Mouse (Mus musculus) cerebellum, adult 11 months (tissue): ENCODE measurements around the gene Dgkb.

Source experiments
- DNase-seq: peaks from one replicate; pipeline ENCODE4 v3.0.0; 2022

Dgkb gene

DNA sequence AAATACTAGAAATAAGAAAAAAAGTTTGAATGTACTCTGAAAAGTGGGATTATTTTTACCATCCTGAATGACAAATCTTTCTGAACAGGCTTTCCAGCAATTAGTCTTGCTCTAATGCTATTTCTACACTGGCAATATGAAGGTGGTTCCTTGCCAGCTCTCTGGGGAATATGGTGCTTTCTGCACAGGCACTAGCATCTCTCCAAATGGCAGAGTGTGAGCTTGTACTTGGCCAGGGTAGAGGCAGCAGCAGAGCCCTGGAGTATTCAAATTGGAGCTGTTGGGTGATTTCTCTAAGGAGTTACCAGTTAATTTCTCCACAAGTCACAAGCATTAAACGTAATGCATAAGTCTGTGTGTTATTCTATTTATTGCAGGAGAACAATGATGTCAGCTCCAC lies 569.5 kb downstream of the Dgkb start:
- peak; percentile 42 for DNase-seq

DNA sequence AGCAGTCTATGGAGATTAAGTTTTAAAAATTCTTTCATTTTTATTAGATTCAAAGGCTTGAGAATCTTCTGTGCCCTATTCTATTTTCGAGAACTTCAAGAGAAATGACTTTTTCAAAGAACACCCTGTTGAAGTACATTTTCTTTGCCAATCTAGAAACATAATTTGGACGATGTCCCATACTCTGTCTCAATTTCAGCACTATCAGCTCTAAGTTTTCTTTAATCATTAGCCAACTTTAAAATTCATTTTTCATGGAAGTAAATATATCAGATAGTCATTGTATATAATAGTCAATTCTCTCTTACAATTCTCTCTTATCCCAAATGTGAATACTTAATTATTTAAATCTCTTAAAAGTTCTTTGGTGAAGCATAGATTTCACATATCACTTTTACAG lies 570.1 kb downstream of the Dgkb start:
- no peak for DNase-seq

DNA sequence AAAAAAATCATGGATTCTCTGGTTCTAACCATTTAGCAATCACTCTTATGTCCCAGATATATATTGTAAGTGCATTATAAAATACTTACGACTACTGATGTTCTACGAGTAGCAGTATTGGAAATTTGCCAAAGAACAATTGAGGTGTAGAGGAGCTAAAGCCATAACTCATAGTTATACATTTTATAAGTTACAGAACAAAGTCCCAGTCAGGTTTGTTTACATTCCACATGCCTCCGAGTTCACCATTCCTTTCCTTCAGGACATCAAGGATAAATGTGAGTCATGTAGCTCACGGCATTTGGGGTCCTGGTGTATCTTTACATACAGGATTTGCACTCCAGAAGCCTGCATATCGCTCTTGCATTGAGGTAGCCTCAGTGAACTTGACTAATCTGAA lies 570.7 kb downstream of the Dgkb start:
- DNase-seq, result no peak

DNA sequence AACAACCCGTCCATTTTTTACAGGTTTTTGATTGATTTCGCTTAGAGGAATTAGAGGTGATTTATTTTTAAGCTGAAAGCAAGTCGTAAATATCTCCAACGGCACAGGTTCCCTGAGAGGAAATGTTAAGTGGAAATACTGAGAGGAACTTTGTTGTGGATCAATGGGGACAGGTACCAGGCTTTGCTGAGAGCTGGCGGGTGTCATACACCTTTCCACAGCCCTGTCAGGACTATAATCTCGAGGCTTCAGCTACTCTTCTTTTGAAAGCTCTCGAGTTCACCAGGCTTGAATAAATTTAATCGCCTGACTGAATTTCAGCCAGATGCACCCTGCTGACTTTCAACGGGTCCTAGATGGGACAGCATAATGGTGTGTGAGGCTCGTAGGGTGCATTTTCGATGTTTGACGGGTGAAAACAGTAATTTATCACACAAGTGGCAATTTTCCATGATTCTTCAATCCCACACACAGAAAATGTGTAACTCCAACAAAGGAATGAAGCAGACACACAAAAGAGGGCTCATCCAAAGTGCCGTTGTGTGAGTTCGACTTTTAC lies 580.3 kb downstream of the Dgkb start:
- no peak for DNase-seq

DNA sequence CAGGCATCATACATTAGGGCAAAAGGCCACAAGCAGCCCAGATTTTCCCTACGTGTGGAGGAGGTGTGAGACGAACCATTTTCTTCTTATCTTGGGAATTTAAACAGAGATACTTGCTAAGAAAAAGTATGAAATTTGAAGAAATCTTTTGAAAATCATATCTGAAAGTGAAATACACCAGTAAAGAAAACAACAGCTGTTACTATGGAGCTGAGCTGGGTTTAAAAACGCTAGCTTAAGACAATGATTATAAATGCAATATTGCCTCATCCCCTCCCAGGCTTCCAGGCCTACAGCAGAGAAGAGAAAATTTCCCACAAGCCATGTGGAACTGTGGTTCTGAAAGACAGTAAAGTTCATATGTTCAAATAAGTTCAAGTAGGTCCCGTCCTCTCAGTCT lies 582.6 kb downstream of the Dgkb start:
- DNase-seq, result no peak

DNA sequence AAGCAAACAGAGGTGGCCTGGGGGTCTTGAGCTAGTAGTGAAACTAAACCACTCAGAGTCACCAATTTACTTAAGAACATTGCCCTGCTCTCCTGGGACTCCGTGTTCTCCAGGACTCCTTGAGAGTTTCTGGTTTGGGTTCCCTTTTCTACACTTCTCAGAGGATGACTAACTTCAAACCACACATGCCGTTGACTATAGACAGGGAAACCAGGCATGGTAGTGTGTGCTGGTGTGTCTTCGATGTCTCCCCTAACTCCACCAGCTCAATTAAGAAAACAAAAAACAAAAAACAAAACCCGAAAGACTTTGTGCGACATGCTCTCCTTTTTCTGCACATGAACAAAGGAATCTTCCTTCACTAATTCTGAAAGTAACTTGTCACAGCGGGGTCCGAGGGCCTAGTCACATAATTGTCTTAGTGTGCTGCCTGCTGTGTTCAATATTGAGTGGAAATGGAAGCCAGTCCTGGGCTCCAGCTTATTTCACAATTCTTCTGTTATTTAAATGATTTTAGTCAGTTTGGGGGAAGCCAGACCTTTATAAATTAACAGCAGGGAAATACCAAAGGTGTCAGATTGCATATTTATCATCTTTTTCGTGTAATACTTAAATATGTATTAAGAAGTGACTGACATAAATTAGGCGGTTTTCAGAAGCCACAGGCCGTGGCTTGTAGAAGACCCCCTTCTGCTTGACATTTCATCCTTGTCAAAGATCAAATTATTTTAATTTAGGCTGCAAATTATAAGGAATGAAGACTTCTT lies 618.0 kb downstream of the Dgkb start:
- DNase-seq, result no peak

DNA sequence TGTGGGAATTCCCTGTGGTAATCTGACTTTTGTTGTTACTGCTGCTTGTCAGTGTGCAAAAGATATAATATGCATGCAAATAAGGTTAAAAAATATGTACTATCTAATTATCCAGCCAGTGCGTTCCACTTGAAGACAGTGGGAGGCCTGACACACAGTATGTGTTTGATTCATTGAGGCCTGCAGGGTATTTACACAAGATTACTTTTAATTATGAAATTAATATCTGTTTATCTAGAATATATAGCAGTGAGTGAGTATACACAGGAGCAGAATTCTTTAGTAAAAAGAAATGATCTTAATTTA lies 618.6 kb downstream of the Dgkb start:
- no peak for DNase-seq

DNA sequence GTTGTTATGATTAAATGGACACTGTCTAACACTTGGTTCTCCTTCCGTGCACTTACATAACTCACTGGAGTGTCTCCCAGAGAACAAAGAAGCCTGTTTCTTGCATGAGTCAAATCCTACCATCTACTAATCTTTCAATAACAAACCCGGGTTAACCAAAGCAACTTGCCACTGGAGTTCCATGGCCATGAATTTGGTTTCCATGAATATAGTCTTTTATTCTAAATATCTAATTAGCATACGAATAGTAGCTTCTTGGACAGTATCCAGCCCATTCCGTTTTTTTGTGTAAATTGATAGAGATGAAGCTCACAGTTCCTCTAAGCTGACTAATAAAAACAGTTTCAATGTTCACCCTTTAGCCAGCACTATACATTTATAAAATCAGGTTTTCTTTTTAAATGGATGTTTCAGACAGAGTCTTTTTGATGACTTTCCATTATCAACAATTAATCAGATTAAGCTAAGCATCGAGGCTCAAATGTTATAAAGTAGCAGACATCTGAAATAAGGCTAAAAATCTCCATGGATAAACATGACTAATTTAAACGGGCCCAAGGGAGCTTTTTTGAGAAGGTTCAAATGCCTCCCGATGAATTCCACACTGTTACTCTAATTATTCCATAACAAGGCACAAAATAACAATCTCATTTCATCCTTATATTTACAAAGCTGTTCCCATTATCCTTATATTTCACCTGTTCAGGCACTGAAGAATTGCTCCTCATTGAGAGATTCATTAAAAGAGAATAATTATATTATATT lies 633.0 kb downstream of the Dgkb start:
- no peak for DNase-seq

DNA sequence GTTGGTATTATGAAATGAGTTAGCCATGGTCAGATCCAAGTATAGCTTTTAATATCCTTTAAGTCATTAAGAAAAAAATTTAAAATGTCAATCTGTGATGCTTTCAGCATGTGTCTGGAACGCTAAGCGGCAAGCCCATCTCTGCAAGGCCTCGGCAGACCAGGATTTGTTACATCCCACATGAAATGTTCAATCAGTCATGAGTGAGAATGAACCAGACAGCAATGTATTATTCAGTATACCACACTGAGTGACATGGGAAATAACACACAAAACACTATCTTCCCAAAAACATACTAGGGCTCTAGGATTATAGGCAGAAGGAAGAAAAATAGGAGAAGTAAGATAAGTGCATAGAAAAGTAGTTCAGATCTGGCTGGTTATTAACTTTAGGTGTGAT lies 634.2 kb downstream of the Dgkb start:
- no peak for DNase-seq

DNA sequence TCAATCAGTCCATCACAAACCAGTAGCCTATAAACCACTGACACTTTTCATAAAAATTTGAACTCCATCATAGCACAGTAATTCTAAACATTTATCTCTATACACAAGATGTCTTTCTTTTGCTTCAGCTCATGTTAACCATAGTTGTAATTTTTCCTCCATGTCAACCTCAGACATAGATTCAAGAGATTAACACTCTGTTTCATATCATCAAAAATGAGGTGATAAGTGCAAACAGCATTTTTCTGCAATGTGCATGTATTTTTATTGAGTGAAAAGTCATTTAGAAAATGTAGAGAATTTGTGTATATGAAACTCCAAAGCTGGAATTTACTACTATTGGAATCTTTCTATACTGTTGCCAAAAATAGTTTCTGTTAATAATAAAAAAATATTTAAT lies 650.7 kb downstream of the Dgkb start:
- no peak for DNase-seq

DNA sequence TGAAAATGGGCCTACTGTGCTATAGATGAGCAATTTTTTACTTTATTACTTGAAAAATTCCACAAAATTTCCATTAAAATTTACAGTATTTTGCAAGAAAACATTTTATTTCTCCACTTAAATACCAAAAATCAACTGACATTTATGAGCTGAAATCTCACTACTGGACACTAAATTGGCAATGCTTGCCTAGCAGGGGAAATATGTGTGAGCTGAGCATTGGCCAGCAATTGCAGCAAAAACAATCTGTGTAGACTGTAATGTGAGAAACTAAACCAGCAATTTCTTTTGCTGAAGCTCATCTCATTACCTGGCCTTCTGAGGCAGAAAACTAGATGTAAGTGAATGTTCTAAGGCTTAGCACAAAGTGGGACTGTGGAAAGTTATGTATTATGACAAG lies 651.1 kb downstream of the Dgkb start:
- no peak for DNase-seq

DNA sequence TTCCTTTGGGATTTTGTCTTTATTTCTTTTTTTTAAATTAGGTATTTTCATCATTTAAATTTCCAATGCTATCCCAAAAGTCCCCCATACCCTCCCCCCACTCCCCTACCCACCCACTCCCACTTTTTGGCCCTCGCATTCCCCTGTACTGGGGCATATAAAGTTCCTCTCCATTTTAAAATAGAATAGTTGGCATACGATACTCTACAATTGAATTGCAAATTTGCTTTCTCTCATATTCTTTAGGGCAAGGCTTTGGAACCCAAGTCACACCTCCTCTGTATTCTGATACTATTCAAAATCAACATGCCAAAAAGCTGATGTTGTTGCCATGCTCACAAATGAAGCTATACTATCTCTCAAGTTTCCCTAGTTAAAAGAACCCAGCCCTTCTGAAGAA lies 679.7 kb downstream of the Dgkb start:
- DNase-seq, result no peak

DNA sequence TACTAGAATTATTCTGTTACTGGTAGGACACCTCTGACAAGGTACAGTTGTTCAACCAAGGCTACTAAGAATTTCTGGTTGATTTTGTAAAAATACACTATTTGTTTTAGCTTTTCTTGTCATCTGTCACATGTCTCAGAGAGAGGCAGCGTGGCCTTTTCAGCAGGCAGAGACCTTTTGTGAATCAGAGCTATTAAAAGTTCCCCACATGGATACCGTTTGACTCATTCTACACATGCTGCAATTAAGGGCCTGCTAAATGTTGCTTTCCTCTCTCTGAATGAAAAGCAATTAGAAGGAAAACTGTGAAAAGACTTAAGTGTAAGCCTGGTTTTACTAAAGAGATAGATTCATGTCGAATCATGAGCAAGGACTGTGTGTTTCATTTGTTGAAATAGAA lies 683.4 kb downstream of the Dgkb start:
- no peak for DNase-seq

DNA sequence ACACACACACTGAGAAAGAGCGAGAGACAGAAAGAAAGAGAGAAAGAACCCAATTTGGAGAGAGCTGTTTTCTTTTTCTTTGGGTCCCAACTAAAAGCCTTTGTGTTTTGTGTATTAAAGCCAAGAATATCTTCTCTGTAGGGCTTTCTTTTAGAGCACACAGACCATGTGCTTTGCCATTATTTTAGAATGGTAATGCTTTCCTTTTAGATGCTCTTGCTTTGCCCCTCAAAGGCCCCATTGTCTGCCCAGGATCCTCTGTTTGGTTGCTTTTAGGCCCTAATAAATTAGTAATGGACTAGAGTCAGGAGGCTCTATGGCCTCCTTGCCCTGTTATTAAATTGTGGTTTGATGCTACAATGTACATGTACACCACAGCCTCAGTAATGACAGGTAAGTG lies 690.7 kb downstream of the Dgkb start:
- DNase-seq, result no peak

DNA sequence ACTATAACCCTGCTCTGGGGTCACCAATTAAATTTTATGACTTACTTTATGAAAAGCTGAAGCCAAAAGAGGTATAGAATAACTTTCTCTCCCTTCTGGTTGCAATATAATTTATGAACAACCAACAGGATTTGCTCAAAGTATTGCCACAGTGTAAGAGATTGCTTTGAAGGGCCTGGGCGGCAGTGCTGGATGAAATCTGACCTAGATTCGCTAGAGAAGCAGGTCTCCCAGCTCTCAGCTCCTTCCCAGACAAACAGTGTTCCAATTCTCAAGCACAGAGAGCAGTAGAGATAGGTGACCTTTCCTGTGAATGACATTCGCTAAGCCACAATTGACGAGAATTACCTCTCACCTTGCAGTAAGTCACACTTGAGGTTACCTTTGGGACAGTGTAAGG lies 727.9 kb downstream of the Dgkb start:
- no peak for DNase-seq

DNA sequence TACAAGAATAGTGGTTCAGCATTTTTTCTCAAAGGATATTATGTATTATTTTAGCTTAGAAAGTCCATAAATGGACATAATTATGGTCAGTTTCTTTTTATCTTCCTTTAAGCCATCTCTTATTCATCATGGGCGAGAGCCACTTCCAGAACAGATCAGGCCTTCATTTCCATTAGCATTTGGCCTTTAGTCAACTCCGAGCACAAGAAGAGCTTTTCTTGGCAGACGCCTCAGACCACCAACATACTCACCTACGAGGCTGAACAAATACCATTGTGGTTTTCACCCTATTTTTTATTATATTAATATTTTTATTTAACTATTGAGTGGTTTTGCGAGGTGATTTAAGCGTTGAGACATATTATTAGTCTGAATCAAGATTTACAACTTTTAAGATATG lies 759.6 kb downstream of the Dgkb start:
- no peak for DNase-seq

DNA sequence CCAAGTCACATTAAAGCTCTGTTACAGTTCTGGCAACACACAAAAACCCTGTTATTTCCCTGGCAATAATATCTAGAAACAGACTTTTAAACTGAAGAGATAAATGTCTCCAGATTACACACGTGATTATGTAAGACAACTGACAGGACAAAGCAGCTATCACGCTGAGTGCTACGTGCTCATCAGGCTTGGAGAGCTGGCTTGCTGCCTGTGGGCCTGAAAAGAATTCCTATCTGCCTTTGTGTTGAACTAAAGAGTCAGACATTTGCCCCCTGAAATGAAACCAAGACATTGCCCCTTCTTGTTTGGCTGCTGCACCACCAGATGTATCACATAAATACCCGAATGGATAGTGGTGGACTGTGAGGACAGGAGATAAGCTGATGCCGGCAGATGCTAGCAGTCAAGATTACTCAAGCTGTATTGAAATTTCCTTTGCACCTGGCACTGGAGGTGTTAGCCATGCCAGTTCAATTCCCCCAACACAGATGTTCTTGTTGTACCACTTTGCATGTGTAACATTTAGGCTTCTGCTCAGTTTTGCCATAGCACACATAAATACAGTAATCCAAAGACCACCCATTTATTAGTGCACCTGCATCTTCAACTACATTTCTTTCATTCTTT lies 761.8 kb downstream of the Dgkb start:
- peak; percentile 22 for DNase-seq

DNA sequence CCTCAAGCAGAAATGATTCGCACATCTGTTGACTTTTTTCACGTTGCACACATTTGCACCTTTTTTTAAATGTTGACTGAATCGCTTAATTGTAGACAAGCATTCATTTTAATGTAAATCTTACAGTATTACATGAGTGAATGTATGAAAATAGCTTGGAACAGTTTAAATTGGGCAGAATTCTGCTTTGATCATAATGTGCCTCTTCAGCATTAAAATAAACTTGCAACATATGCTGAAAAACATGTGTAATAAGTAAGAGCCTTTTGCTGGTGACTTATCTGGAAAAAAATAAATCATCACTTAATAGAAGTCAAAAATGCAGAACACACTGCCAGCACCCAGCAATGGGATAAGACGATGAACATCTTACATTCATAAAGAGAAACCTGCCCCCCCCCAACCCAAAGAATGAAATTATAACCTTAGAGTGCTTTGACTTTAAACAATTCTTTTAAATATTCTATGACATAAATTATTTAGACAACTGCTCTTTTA lies 768.9 kb downstream of the Dgkb start:
- DNase-seq, result no peak

DNA sequence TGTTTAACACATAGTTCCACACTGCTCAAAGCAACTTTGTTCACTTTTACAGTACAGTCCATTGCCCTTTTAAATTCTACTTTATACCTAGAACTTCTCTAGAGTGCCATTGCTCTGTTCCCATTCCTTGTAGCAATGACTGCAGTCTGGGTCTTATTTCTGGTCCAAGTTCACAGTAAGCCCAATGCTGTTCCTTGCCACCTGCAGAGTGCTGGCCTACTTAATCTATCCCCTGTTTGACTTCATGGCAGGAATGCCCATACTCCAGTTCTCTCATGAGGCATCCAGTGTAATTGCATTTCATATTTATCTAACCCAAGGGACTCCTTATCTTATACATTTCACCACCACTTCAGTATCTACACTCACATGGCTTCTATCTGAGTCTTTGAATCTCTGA lies 772.4 kb downstream of the Dgkb start:
- DNase-seq, result peak; percentile 52

DNA sequence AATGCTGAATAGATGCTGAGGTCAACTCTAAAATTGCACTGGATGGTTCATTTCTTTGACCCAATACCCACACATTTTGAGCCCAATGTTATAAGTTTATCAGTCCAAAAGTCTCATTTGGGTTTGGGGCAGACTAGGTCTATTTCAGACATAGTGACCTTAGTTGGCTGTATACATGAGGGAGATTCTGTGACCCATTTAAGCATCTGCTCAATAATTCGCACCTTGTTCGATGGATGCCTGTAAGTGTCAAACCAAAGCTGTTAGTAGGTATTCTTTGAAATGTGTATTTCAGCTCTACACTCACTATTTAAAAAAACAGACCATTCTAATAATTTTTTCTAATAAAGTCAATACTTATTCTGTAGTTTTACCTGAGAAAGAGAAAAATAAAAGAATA lies 776.1 kb downstream of the Dgkb start:
- no peak for DNase-seq

DNA sequence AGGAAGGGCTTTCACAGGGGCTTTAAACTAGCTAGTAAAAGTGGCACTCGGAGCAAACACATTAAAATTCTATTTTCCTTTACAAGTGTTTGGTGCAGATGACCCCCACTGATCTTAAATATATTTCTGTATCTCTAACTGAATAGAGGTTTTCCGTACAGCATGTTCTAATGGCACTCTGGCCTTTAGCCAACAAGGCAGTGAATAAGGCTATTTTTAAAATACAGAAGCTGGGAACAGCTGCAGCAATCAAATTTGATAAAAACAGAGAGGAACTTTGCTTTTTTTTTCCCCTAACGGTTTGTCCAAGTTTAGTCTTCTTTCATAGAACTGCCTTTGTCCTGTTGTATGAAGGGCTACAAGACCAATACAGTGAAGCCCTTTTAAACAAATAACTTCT lies 776.5 kb downstream of the Dgkb start:
- no peak for DNase-seq

DNA sequence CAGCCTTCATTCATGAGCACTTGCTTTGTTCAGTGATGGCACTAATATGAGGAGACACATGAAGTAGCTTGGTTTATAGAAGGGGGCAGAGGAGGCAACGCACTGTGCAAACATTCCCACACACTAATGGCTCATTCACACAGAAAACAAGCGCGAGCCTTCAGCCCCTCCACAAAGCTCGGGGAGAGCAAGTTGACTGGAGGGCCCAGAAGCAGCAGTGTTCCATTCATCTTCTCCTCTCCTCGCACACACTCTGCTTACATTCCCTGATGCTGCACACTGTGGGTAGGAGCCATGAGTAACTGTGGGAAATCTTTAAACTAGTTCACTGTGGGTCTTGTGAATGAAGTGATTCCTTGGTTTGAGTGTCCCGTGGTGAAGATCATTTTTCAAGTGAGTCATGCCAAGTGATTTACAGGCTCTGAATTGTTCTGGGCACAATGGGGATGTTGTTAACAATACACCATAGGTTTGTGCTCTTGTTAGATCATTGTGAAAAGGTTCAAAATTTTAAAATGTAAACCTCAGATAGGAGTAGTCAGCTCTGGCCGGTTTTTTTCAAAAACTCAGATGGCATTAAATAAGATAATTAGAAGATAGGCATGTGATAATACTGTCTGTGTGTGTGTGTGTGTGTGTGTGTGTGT lies 779.0 kb downstream of the Dgkb start:
- no peak for DNase-seq

DNA sequence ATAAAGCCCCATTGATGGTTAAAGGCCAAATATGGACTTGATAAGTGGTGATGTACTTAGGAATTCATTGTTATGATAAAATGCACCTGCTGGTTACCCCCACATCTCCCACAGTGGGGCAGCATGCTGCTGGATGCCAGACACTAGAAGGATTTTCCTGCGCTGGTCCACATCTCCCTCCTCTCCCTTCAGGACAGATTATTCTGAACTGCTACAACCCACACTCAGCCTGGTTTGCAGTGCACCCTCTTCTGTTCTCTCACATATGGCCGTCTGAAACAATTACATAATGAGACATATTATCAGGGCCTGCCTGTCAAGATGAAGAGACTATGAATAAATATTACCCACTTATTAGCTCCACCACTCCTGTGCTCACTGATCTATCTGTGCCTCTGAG lies 780.6 kb downstream of the Dgkb start:
- DNase-seq, result no peak
